Mouse (Mus musculus) midbrain, embryonic 16.5 days (tissue): ENCODE data around the gene Kalrn. TPM values are rescaled to one million over a fixed set of nuclear protein-coding genes. Genes with fewer than 3 reads are reported as not detected.

Experiments used
- ATAC-seq: fragments of 200-750 bp; cut with Nextera tagmentation; 2 replicates; pipeline ENCODE4 v1.8.0; 2017; ENCODE audit warnings: moderate TSS enrichment
- H3K27ac ChIP-seq: fragments of 300-500 bp; sonication (generic); 2 replicates; pipeline ENCODE4 v1.5.1; 2014; ENCODE audit warnings: mild to moderate bottlenecking, low read length, mixed read lengths
- H3K27me3 ChIP-seq: fragments of 300-500 bp; sonication (generic); 2 replicates; pipeline ENCODE4 v1.6.1; 2014; ENCODE audit warnings: low read depth, low read length, mixed read lengths; ENCODE audit not compliant: control insufficient read depth, insufficient read depth
- H3K36me3 ChIP-seq: fragments of 300-500 bp; sonication (generic); 2 replicates; pipeline ENCODE4 v1.6.1; 2014; ENCODE audit warnings: mild to moderate bottlenecking, low read length, moderate library complexity, mixed read lengths; ENCODE audit not compliant: control insufficient read depth, insufficient read depth
- H3K4me1 ChIP-seq: fragments of 300-500 bp; sonication (generic); 2 replicates; pipeline ENCODE4 v1.6.1; 2014; ENCODE audit warnings: mild to moderate bottlenecking, low read length, mixed read lengths; ENCODE audit not compliant: control insufficient read depth, insufficient read depth
- H3K4me2 ChIP-seq: fragments of 300-500 bp; sonication (generic); 2 replicates; pipeline ENCODE4 v1.6.1; 2014; ENCODE audit warnings: mild to moderate bottlenecking, low read length, mixed read lengths
- H3K4me3 ChIP-seq: fragments of 300-500 bp; sonication (generic); 2 replicates; pipeline ENCODE4 v1.5.1; 2014; ENCODE audit warnings: low read depth, mild to moderate bottlenecking, low read length, moderate library complexity, mixed read lengths
- H3K9ac ChIP-seq: fragments of 300-500 bp; sonication (generic); 2 replicates; pipeline ENCODE4 v1.6.1; 2014; ENCODE audit warnings: low read depth, low read length, mixed read lengths
- H3K9me3 ChIP-seq: fragments of 300-500 bp; sonication (generic); replicated peaks from 2 replicates; pipeline ENCODE4 v1.6.1; 2014; ENCODE audit warnings: mild to moderate bottlenecking, low read length, mixed read lengths; ENCODE audit not compliant: control insufficient read depth, poor library complexity, severe bottlenecking
- WGBS: fragments of 180-500 bp; shearing (Covaris S2); extraction: QIAGEN DNeasy Blood & Tissue Kit; methylation state at CpG from one replicate; pipeline ENCODE4 v1.1.7; 2014; 5-methylcytosine and 5-hydroxymethylcytosine counted together
- polyA plus RNA-seq: library from polyadenylated mRNA; unstranded; fragments of >200 nt; fragmentation: Nextera tagmentation; extraction: Ambion mirVana; gene quantifications from 2 replicates; pipeline ENCODE4 v1.2.1, GENCODE M21; 2015

The Kalrn gene
- polyA plus RNA-seq, 1 experiment from 2014 or later: 31.3 TPM

DNA sequence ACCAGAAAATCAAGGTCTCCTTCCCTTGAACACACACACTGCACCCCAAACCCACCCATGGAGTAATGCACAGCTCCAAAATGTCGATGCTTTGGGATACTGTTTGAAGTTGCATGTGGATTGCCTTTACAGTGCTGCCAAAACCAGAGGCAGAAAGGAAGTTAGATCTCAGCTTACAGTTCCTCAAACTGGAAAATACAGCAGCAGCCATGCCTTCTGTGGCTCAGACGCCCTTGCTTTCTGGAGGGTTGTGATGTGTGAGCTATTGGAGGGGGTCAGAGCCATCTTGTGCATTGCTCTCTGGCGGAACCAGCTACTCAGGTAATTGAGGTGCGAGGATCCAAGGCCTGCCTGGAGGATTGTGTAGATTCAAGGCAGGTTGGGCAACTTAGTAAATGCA is 636.4 kb downstream of the Kalrn start:
- no peaks in the 10 kb centered on the region for H3K36me3 ChIP-seq
- 90% methylated on average over 4 of the region's 4 CpGs for WGBS

DNA sequence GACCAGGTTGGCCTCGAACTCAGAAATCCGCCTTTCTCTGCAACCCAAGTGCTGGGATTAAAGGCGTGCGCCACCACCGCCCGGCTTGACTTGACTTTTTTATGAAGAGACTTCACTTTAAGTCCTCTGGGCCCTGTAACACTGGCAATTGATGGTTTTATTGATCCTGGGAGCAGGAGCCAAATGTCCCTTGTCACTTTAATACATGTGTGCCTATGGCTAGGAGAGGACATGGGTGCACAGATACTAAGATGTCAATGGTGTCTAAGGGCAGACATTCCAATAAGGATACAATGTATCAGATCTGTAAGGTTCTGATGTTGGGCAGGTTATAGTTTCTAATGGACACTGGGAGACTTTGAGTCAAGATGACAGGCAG is 637.9 kb downstream of the Kalrn start:
- no peak for ATAC-seq
- Histone ChIP-seq H3K36me3 (no peaks in the 10 kb centered on the region), H3K9me3 (no peaks in the 10 kb centered on the region), H3K27ac (no peak overlapping the region), H3K4me2 (no peak overlapping the region), H3K27me3 (no peaks in the 10 kb centered on the region; the same call in 1 of the 2 replicates), H3K9ac (no peak overlapping the region), H3K4me3 (no peak overlapping the region), H3K4me1 (peaks cover 10% of the 10 kb centered on the region; the same call in 1 of the 2 replicates)
- WGBS: 94% methylated on average over 6 of the region's 6 CpGs

More for the DNA sequence above, 636.4 kb downstream of the Kalrn start:
- H3K9me3 ChIP-seq: no peaks in the 10 kb centered on the region
- no peak overlapping the region for H3K4me3 ChIP-seq
- no peaks in the 10 kb centered on the region; the same call in 1 of the 2 replicates for H3K27me3 ChIP-seq
- no peak overlapping the region for H3K27ac ChIP-seq
- ATAC-seq: no peak
- H3K4me2 ChIP-seq: no peak overlapping the region
- H3K4me1 ChIP-seq: peaks cover 20% of the 10 kb centered on the region; the same call in 1 of the 2 replicates
- no peak overlapping the region for H3K9ac ChIP-seq

GRCm38 (mm10) chr16:33934701-33935406 is 638.5 kb downstream of the Kalrn start:
- ATAC-seq: peak; percentile 43; the same call in 1 of the 2 replicates
- Histone ChIP-seq H3K9ac (no peak overlapping the region), H3K9me3 (no peaks in the 10 kb centered on the region), H3K4me2 (no peak overlapping the region), H3K27me3 (no peaks in the 10 kb centered on the region; the same call in 1 of the 2 replicates), H3K36me3 (no peaks in the 10 kb centered on the region), H3K4me1 (peaks cover 10% of the 10 kb centered on the region; the same call in 1 of the 2 replicates), H3K4me3 (no peak overlapping the region), H3K27ac (peak overlapping the region; percentile 26; the same call in 1 of the 2 replicates)
- WGBS: 43% methylated on average over 5 of the region's 5 CpGs

- 93% methylated on average over 11 of the region's 11 CpGs for WGBS
- Histone ChIP-seq H3K27me3 (no peaks in the 10 kb centered on the region; the same call in 1 of the 2 replicates), H3K4me1 (peaks cover 7% of the 10 kb centered on the region; the same call in 1 of the 2 replicates), H3K4me3 (no peak overlapping the region), H3K9me3 (no peaks in the 10 kb centered on the region), H3K9ac (no peak overlapping the region), H3K4me2 (no peak overlapping the region), H3K36me3 (no peaks in the 10 kb centered on the region), H3K27ac (no peak overlapping the region)
- no peak for ATAC-seq
Measured at GRCm38 (mm10) chr16:33933411-33933810, 639.9 kb downstream of the Kalrn start.

DNA sequence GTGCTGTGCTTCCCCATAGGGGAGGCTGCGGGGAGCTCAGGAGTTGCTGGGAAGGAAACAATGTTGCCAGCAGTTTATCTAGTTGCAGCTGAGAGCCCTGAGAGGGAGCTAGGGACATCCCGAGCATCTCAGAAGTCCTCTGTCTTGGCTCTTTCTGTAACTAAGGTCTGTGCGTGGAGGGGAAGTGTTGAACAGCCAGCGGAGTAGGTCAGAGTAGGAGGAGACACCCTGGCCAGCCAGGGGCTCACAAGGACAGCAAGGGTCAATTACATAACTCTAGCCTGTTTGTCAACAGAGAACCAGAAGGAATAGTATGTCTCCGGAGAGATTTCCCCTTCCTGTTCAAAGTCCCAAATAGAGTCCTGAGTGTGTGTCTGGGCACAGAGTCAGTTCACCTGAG is 641.2 kb downstream of the Kalrn start:
- WGBS: 55% methylated on average over 5 of the region's 5 CpGs
- Histone ChIP-seq H3K4me2 (no peak overlapping the region), H3K27me3 (no peaks in the 10 kb centered on the region; the same call in 1 of the 2 replicates), H3K9ac (no peak overlapping the region), H3K4me1 (0 out of 2 replicates have a peak, but pooled peaks cover 7% of the 10 kb centered on the region), H3K4me3 (no peak overlapping the region), H3K27ac (no peak overlapping the region), H3K9me3 (no peaks in the 10 kb centered on the region), H3K36me3 (no peaks in the 10 kb centered on the region)
- no peak for ATAC-seq

GRCm38 (mm10) chr16:33931682-33932081 is 641.6 kb downstream of the Kalrn start:
- Histone ChIP-seq H3K9ac (no peak overlapping the region), H3K4me3 (no peak overlapping the region), H3K4me1 (0 out of 2 replicates have a peak, but pooled peaks cover 7% of the 10 kb centered on the region), H3K9me3 (no peaks in the 10 kb centered on the region), H3K27ac (no peak overlapping the region), H3K36me3 (no peaks in the 10 kb centered on the region), H3K4me2 (no peak overlapping the region), H3K27me3 (no peaks in the 10 kb centered on the region; the same call in 1 of the 2 replicates)
- no peak for ATAC-seq
- 41% methylated on average over 2 of the region's 2 CpGs for WGBS

GRCm38 (mm10) chr16:33930785-33931184 is 642.5 kb downstream of the Kalrn start:
- ATAC-seq: no peak
- Histone ChIP-seq H3K4me3 (no peak overlapping the region), H3K4me2 (no peak overlapping the region), H3K4me1 (0 out of 2 replicates have a peak, but pooled peaks cover 7% of the 10 kb centered on the region), H3K9me3 (no peaks in the 10 kb centered on the region), H3K36me3 (no peaks in the 10 kb centered on the region), H3K9ac (no peak overlapping the region), H3K27ac (no peak overlapping the region), H3K27me3 (no peaks in the 10 kb centered on the region; the same call in 1 of the 2 replicates)
- 87% methylated on average over 6 of the region's 6 CpGs for whole genome bisulfite sequencing

GRCm38 (mm10) chr16:33928788-33929462 is 644.4 kb downstream of the Kalrn start:
- H3K4me2 ChIP-seq: no peak overlapping the region
- no peak for ATAC-seq
- no peaks in the 10 kb centered on the region; the same call in 1 of the 2 replicates for H3K27me3 ChIP-seq
- H3K9ac ChIP-seq: no peak overlapping the region
- 73% methylated on average over 9 of the region's 9 CpGs for WGBS
- H3K4me3 ChIP-seq: no peak overlapping the region
- H3K4me1 ChIP-seq: no peaks in the 10 kb centered on the region
- H3K36me3 ChIP-seq: no peaks in the 10 kb centered on the region
- no peak overlapping the region for H3K27ac ChIP-seq
- no peaks in the 10 kb centered on the region for H3K9me3 ChIP-seq
